ENCODE assay signal across 10 mouse cellular contexts in genomic region chr17:86266051-86266450, GRCm38 (mm10).
A peak's percentile ranks its signal among the peaks of the same experiment; 100 is the strongest.
DNase-seq lines count a peak whose midpoint lies in the region; ATAC-seq lines count a peak whose summit lies in the region.
"Had no signal": no experiment of that assay in that cellular context is flagged by ENCODE, and none has a peak within 500 bp of the region (broad histone marks: within the 10 kb centered on the region; RNA-seq: fewer than 3 reads in every experiment).

No protein-coding gene starts in this region.

- H3K9ac ChIP-seq in forebrain, embryonic 14.5 days (ENCODE audit: low read length) = no peak overlapping the region
- no peak overlapping the region for H3K9ac ChIP-seq in hindbrain, embryonic 16.5 days (ENCODE audit: low read depth, low read length)
- H3K9ac ChIP-seq in liver, embryonic 12.5 days = no peak overlapping the region
- H3K9ac ChIP-seq: intestine, embryonic 15.5 days had no signal

- DNase-seq in forebrain, embryonic 14.5 days (ENCODE audit: low spot score) = peak; percentile 85
- no peak for DNase-seq in forebrain, embryonic 10.5 days (ENCODE audit: extremely low spot score, low spot score)
- peak; percentile 59 for DNase-seq in brain, embryonic 18.5 days (ENCODE audit: low read depth, low spot score)
- peak; percentile 97 for DNase-seq in left cerebral cortex, postnatal 4 days
- no peak for DNase-seq in adrenal gland, postnatal 4 days (ENCODE audit: low spot score in 2 of 2)

- no peak overlapping the region for H3K4me3 ChIP-seq in forebrain, embryonic 14.5 days (ENCODE audit: low read depth, low read length)
- no peak overlapping the region for H3K4me3 ChIP-seq in forebrain, embryonic 10.5 days
- H3K4me3 ChIP-seq in hindbrain, embryonic 16.5 days (ENCODE audit: low read length) = no peak overlapping the region
- H3K4me3 ChIP-seq in liver, embryonic 12.5 days = no peak overlapping the region
- H3K4me3 ChIP-seq: intestine, embryonic 15.5 days had no signal

- WGBS in forebrain, embryonic 14.5 days = 58% methylated on average over 6 of the region's 6 CpGs
- WGBS in forebrain, embryonic 10.5 days = 89% methylated on average over 6 of the region's 6 CpGs
- 50% methylated on average over 6 of the region's 6 CpGs for WGBS in hindbrain, embryonic 16.5 days
- 73% methylated on average over 6 of the region's 6 CpGs for WGBS in liver, embryonic 12.5 days (ENCODE audit: insufficient replicate concordance)

- H3K4me2 ChIP-seq in forebrain, embryonic 14.5 days (ENCODE audit: low read length) = no peak overlapping the region
- H3K4me2 ChIP-seq in hindbrain, embryonic 16.5 days (ENCODE audit: low read length) = no peak overlapping the region
- no peak overlapping the region for H3K4me2 ChIP-seq in liver, embryonic 12.5 days
- H3K4me2 ChIP-seq: intestine, embryonic 15.5 days had no signal

- intact Hi-C loops in left cerebral cortex, postnatal 4 days (cut with DNase I) = no loop called here

- no peaks in the 10 kb centered on the region for H3K36me3 ChIP-seq in forebrain, embryonic 14.5 days (ENCODE audit: control insufficient read depth, insufficient read depth, low read length)
- H3K36me3 ChIP-seq in forebrain, embryonic 10.5 days (replicated peaks) = no peaks in the 10 kb centered on the region
- no peaks in the 10 kb centered on the region for H3K36me3 ChIP-seq in hindbrain, embryonic 16.5 days (ENCODE audit: control insufficient read depth, insufficient read depth, low read length)
- no peaks in the 10 kb centered on the region for H3K36me3 ChIP-seq in liver, embryonic 12.5 days
- H3K36me3 ChIP-seq: intestine, embryonic 15.5 days had no signal

- no peak overlapping the region for H3K27ac ChIP-seq in forebrain, embryonic 14.5 days (ENCODE audit: low read depth, low read length)
- no peak overlapping the region for H3K27ac ChIP-seq in forebrain, embryonic 10.5 days
- no peak overlapping the region for H3K27ac ChIP-seq in hindbrain, embryonic 16.5 days (ENCODE audit: low read depth, low read length)
- H3K27ac ChIP-seq in liver, embryonic 12.5 days = no peak overlapping the region
- H3K27ac ChIP-seq: intestine, embryonic 15.5 days had no signal

- H3K4me1 ChIP-seq in forebrain, embryonic 14.5 days (ENCODE audit: control insufficient read depth, insufficient read depth, low read length) = peaks cover 9% of the 10 kb centered on the region
- peaks cover 2% of the 10 kb centered on the region for H3K4me1 ChIP-seq in forebrain, embryonic 10.5 days
- H3K4me1 ChIP-seq in hindbrain, embryonic 16.5 days (ENCODE audit: control insufficient read depth, insufficient read depth, low read depth, low read length) = peaks cover 15% of the 10 kb centered on the region
- H3K4me1 ChIP-seq in liver, embryonic 12.5 days = no peaks in the 10 kb centered on the region

- H3K9me3 ChIP-seq in forebrain, embryonic 14.5 days (replicated peaks; ENCODE audit: control insufficient read depth, low read length) = no peaks in the 10 kb centered on the region
- H3K9me3 ChIP-seq in forebrain, embryonic 10.5 days = no peaks in the 10 kb centered on the region
- no peaks in the 10 kb centered on the region for H3K9me3 ChIP-seq in hindbrain, embryonic 16.5 days (ENCODE audit: control insufficient read depth, low read length)
- H3K9me3 ChIP-seq in liver, embryonic 12.5 days (replicated peaks) = no peaks in the 10 kb centered on the region
- H3K9me3 ChIP-seq: intestine, embryonic 15.5 days had no signal

- ATAC-seq in forebrain, embryonic 14.5 days = peak; percentile 95
- ATAC-seq in hindbrain, embryonic 16.5 days = peak; percentile 94
- ATAC-seq in erythroid progenitor cell, adult 5-6 weeks (replicated peaks; ENCODE audit: low FRiP score, poor library complexity, severe bottlenecking) = no peak
- ATAC-seq in liver, embryonic 12.5 days = no peak
- ATAC-seq: intestine, embryonic 15.5 days; Patski had no signal

- no peaks in the 10 kb centered on the region for H3K27me3 ChIP-seq in forebrain, embryonic 14.5 days (replicated peaks; ENCODE audit: control insufficient read depth, insufficient read depth, low read length)
- no peaks in the 10 kb centered on the region for H3K27me3 ChIP-seq in forebrain, embryonic 10.5 days (ENCODE audit: poor library complexity, severe bottlenecking)
- no peaks in the 10 kb centered on the region for H3K27me3 ChIP-seq in hindbrain, embryonic 16.5 days (replicated peaks; ENCODE audit: control insufficient read depth, insufficient read depth, low read length)
- H3K27me3 ChIP-seq in liver, embryonic 12.5 days (replicated peaks) = no peaks in the 10 kb centered on the region
- H3K27me3 ChIP-seq: intestine, embryonic 15.5 days; Patski had no signal

Comparison
In these comparisons a context has a peak if more than half of its experiments do, and no peak if none do; other contexts are left out.
1. DNase-seq: peak in forebrain, embryonic 14.5 days (single experiment), brain, embryonic 18.5 days (single experiment) and left cerebral cortex, postnatal 4 days (single experiment); none in forebrain, embryonic 10.5 days (single experiment) and adrenal gland, postnatal 4 days (0 of 2).
2. ATAC-seq: peak in forebrain, embryonic 14.5 days (single experiment) and hindbrain, embryonic 16.5 days (single experiment); none in erythroid progenitor cell, adult 5-6 weeks (single experiment) and liver, embryonic 12.5 days (single experiment).